Mouse (Mus musculus) mammary gland, adult 2 months (tissue): ENCODE results near the gene Gm13278. TPM values are rescaled to one million over a fixed set of nuclear protein-coding genes. Genes with fewer than 3 reads are reported as not detected.

ENCODE experiments used
- polyA plus RNA-seq: library from polyadenylated mRNA; depleted of rRNA; stranded (reverse); fragments of >200 nt; gene quantifications from 2 replicates; pipeline ENCODE4 v1.2.3, GENCODE M21; 2012; ENCODE audit warnings: low replicate concordance; rRNA removed

The Gm13278 gene
- polyA plus RNA-seq, 1 experiment = not detected

Other genes with a start within 250 kb of the Gm13278 start
- not detected in 2 replicates for gene Ifna15, start 233.3 kb upstream of the Gm13278 start, polyA plus RNA-seq
- not detected in 2 replicates for gene Ifna14, start 219.8 kb upstream of the Gm13278 start, polyA plus RNA-seq
- not detected in 2 replicates for gene Ifna9, start 199.2 kb upstream of the Gm13278 start, polyA plus RNA-seq
- gene Ifna12, start 188.2 kb upstream of the Gm13278 start, polyA plus RNA-seq = not detected in 2 replicates
- not detected in 2 replicates for gene C87499, start 157.1 kb upstream of the Gm13278 start, polyA plus RNA-seq
- gene Ifna13, start 147.1 kb upstream of the Gm13278 start, polyA plus RNA-seq = not detected in 2 replicates
- not detected in 2 replicates for gene Ifna16, start 114.6 kb upstream of the Gm13278 start, polyA plus RNA-seq
- gene Ifna2, start 107.6 kb upstream of the Gm13278 start, polyA plus RNA-seq = not detected in 2 replicates
- gene Ifnab, start 100.2 kb upstream of the Gm13278 start, polyA plus RNA-seq = not detected in 2 replicates
- 0.43 TPM in 1 of 2 replicates, not detected in the other for gene Gm26566, start 69.7 kb upstream of the Gm13278 start, polyA plus RNA-seq
- gene Klhl9, start 69.1 kb upstream of the Gm13278 start, polyA plus RNA-seq = 16.8 and 23.2 TPM in 2 replicates
- gene Gm13271, start 36.7 kb upstream of the Gm13278 start, polyA plus RNA-seq = not detected in 2 replicates
- gene Gm13283, start 31.4 kb upstream of the Gm13278 start, polyA plus RNA-seq = 0.17 and 0.27 TPM in 2 replicates
- gene Gm13290, start 17.7 kb upstream of the Gm13278 start, polyA plus RNA-seq = not detected in 2 replicates
- not detected in 2 replicates for gene Gm13289, start 14.6 kb upstream of the Gm13278 start, polyA plus RNA-seq
- gene Gm13272, start 11.7 kb upstream of the Gm13278 start, polyA plus RNA-seq = not detected in 2 replicates
- gene Ifnz, start 9.4 kb upstream of the Gm13278 start, polyA plus RNA-seq = 0.07 TPM in 1 of 2 replicates, not detected in the other
- not detected in 2 replicates for gene Gm13276, start 5.8 kb upstream of the Gm13278 start, polyA plus RNA-seq
- gene Gm13277, start 2.9 kb upstream of the Gm13278 start, polyA plus RNA-seq = not detected in 2 replicates
- gene Gm13275, start 2.9 kb downstream of the Gm13278 start, polyA plus RNA-seq = not detected in 2 replicates
- not detected in 2 replicates for gene Gm13279, start 5.8 kb downstream of the Gm13278 start, polyA plus RNA-seq
- not detected in 2 replicates for gene Gm13285, start 8.1 kb downstream of the Gm13278 start, polyA plus RNA-seq
- gene Gm13287, start 11.7 kb downstream of the Gm13278 start, polyA plus RNA-seq = not detected in 2 replicates
- not detected in 2 replicates for gene Gm13288, start 14.0 kb downstream of the Gm13278 start, polyA plus RNA-seq
- not detected in 2 replicates for gene Ifna7, start 24.7 kb downstream of the Gm13278 start, polyA plus RNA-seq
- gene Ifna11, start 28.4 kb downstream of the Gm13278 start, polyA plus RNA-seq = not detected in 2 replicates
- not detected in 2 replicates for gene Ifna6, start 35.9 kb downstream of the Gm13278 start, polyA plus RNA-seq
- gene Ifna5, start 44.0 kb downstream of the Gm13278 start, polyA plus RNA-seq = not detected in 2 replicates
- not detected in 2 replicates for gene Ifna4, start 50.3 kb downstream of the Gm13278 start, polyA plus RNA-seq
- not detected in 2 replicates for gene Ifna1, start 58.5 kb downstream of the Gm13278 start, polyA plus RNA-seq
- not detected in 2 replicates for gene Ifne, start 88.7 kb downstream of the Gm13278 start, polyA plus RNA-seq